Mouse (Mus musculus): Measurements from ENCODE around the gene Arpp19. TPM values are rescaled to one million over a fixed set of nuclear protein-coding genes. Genes with fewer than 3 reads are reported as not detected.

Arpp19 gene
- polyA plus RNA-seq, 1 experiment from 2014 or later: 467 TPM

- no peak for DNase-seq (ENCODE audit: low spot score)
These were observed 1.5 kb upstream of the Arpp19 start for GRCm38 (mm10) chr9:75035944-75036343.

GRCm38 (mm10) chr9:75038357-75038688 is 909 bp downstream of the Arpp19 start:
- DNase-seq (ENCODE audit: low spot score): no peak

GRCm38 (mm10) chr9:75040566-75040965 is 3.2 kb downstream of the Arpp19 start:
- DNase-seq (ENCODE audit: low spot score): no peak

GRCm38 (mm10) chr9:75041840-75042525 is 4.6 kb downstream of the Arpp19 start:
- no peak for DNase-seq (ENCODE audit: low spot score)

GRCm38 (mm10) chr9:75043191-75043590 is 5.8 kb downstream of the Arpp19 start:
- no peak for DNase-seq (ENCODE audit: low spot score)

- no peak for DNase-seq (ENCODE audit: low spot score)
These were observed 9.7 kb downstream of the Arpp19 start for GRCm38 (mm10) chr9:75047079-75047478.

GRCm38 (mm10) chr9:75049100-75049499 is 11.7 kb downstream of the Arpp19 start:
- no peak for DNase-seq (ENCODE audit: low spot score)

GRCm38 (mm10) chr9:75050003-75050402 is 12.6 kb downstream of the Arpp19 start:
- peak; percentile 79 for DNase-seq (ENCODE audit: low spot score)

GRCm38 (mm10) chr9:75051841-75052240 is 14.4 kb downstream of the Arpp19 start:
- DNase-seq (ENCODE audit: low spot score): no peak

- DNase-seq (ENCODE audit: low spot score): no peak
These were observed 17.6 kb downstream of the Arpp19 start for GRCm38 (mm10) chr9:75055046-75055445.

- DNase-seq (ENCODE audit: low spot score): no peak
These were observed 27.4 kb downstream of the Arpp19 start for GRCm38 (mm10) chr9:75064678-75065331.

- no peak for DNase-seq (ENCODE audit: low spot score)
These were observed 33.1 kb downstream of the Arpp19 start, which contains the start of gene Myo5a for GRCm38 (mm10) chr9:75070457-75071028. Gene Myo5a, plus strand, starts transcription at chr9:75071015.

GRCm38 (mm10) chr9:75071029-75071705 is 33.8 kb downstream of the Arpp19 start:
- peak; percentile 72 for DNase-seq (ENCODE audit: low spot score)

GRCm38 (mm10) chr9:75071706-75072192 is 34.3 kb downstream of the Arpp19 start:
- DNase-seq (ENCODE audit: low spot score): peak; percentile 11

GRCm38 (mm10) chr9:75072361-75072760 is 34.9 kb downstream of the Arpp19 start:
- DNase-seq (ENCODE audit: low spot score): no peak

GRCm38 (mm10) chr9:75077191-75077590 is 39.8 kb downstream of the Arpp19 start:
- DNase-seq (ENCODE audit: low spot score): no peak

GRCm38 (mm10) chr9:75085242-75085824 is 47.9 kb downstream of the Arpp19 start:
- DNase-seq (ENCODE audit: low spot score): no peak

- DNase-seq (ENCODE audit: low spot score): no peak
These were observed 50.4 kb downstream of the Arpp19 start for GRCm38 (mm10) chr9:75087823-75088222.

GRCm38 (mm10) chr9:75089285-75089684 is 51.9 kb downstream of the Arpp19 start:
- DNase-seq (ENCODE audit: low spot score): no peak

GRCm38 (mm10) chr9:75092134-75092533 is 54.7 kb downstream of the Arpp19 start:
- no peak for DNase-seq (ENCODE audit: low spot score)

- DNase-seq (ENCODE audit: low spot score): peak; percentile 6
These were observed 57.3 kb downstream of the Arpp19 start for GRCm38 (mm10) chr9:75094762-75095161.

GRCm38 (mm10) chr9:75098937-75099336 is 61.5 kb downstream of the Arpp19 start:
- no peak for DNase-seq (ENCODE audit: low spot score)
